Mouse (Mus musculus) left cerebral cortex, adult 9 months (tissue): ENCODE measurements around the gene Cox17.

Experiments used
- DNase-seq, 2 experiments: peaks; one replicate each; pipeline ENCODE4 v3.0.0; 2022; ENCODE audit warnings: low spot score in 2 of 2

The Cox17 gene

DNA sequence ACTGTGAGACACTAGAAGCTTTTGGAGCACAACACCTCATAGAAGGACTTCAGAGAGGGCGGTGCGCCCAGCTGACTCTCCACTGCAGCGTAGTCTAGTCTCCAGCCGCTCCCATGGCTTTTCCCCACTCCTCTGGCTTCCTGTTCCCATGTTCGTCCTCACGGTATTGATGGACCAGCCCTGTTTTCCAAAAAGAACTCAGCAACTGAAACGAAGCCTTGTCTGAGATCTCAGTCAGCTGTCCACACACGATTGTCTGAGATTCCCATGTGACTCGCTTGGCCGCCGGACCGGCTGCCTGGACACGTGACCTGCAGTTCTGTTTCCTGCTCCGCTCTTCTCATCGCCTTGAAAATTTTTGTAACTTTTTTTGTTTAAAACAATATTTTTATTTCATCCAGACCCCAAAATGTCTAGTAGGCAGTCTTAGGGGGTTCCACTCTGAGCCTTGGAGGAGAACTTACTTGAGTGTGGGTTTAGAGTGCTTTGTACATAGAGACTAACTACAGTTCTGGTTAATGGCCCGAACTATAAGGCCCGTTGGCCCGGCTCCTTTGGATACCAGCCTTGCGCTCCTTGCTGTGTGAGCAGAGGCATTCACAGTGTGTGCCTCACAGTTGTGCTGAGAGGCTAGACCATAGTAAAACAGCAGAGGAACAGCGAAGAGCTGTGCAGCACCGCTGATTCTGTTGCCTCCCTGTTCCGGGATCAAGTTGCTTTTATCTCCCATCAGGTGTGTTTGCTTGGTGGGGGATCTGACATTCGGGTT lies 45.5 kb downstream of the Cox17 start:
- DNase-seq = peak in 1 of 2 experiments; percentile 35

DNA sequence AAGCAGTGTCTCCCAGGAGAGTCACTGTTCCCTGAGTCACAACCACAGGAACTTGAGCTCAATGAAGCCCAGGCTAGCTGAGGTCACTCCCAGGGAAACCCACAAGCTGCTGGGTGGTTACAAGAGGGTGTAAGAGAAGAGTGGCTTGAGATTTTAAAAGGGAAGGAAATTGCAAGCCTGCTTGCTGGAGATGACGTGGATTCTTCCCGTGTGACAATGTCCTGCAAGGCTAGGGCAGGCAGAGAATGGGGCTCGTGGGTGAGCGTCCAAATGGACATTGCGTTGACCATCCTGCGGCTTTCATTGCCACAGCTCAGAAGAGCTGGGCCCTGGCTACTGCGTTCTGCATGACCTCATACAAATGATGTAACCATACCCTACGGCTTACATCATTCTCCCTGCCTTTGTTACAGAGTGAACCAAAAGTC lies 47.4 kb downstream of the Cox17 start:
- DNase-seq = no peak

DNA sequence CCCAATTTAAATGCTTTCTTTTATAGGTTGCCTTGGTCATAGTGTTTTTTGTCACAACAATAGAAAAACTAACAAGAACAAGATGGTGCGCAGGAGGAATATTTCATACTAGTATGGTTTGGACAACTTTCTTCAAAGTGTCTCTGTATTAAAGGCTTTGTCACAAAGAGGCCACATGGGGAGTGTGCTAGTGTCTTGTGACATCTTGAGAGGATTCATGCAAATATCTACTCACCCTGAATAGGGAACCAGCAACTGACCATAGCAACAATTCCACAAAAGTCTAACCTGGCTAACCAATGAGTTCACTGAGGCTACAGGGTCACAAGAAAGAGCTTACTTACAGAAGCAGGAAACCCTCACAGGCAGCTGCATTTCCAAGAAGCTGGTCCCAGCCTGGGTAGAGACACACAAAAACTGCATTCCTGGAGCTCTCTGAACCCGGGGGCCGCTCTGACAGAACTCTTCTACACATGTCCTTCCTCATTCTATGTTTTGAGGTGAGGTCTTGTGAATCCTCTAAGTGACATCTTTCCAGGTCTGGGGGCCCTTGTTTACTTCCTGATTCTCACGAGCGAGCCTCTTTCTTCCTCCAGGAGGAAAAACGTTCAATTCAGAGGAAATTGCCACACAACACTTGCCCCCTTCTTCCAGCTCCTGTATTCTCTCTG lies 48.4 kb downstream of the Cox17 start:
- DNase-seq = no peak

DNA sequence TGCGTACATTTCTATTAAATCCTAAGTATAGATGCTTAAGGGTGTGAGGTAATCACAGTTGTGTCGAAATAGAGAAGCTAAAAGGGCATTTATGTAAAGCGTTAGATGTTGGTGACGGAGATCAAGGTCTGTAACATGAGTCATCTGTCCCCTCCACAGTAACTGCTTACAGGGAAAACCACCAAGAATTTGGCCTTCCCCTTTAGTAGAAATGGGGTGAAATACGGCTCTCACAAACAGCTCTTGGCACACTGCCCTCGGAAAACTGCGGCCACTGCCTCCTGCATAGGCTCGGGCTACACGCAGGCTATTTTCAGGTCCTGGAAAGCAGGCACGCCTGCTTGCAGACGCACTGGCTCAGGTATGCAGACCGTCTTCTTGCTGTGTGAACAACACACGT lies 49.4 kb downstream of the Cox17 start:
- no peak for DNase-seq

DNA sequence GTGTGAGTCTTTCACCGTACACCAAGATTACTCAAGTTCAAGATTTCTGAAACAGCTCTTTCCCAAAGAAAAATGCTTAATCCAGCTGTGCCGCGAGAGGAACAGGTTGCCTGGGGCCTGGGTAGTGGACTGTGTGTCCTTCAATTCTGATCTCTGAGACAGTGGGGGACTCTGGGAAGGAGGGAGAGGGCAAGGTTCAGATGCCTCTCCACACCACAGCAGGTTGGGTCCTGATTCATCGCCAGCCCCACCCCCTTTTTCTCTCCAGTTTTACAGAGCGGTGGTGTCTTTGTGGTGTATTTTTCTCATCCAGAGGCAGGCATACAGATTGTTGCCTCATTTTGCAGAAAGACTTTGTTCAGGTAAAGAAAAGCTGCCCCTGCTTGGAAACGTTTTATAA lies 51.5 kb downstream of the Cox17 start:
- no peak for DNase-seq

DNA sequence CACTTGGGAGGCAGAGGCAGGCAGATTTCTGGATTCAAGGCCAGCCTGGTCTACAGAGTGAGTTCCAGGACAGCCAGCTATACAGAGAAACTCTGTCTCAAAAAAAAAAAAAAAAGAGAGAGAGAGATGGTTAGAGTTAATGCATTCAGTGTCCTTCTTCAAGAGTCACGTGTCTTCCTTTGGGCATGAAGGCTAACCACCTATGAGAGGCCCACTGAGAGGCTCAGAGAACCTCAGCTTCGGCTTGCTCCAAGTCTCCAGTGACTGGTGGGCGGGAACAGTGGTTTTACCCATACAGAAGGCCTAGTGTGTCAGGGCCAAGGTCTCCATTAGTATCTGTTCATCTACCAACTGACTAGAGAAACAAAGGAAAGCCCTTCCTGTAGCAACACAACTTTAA lies 52.3 kb downstream of the Cox17 start:
- no peak for DNase-seq

DNA sequence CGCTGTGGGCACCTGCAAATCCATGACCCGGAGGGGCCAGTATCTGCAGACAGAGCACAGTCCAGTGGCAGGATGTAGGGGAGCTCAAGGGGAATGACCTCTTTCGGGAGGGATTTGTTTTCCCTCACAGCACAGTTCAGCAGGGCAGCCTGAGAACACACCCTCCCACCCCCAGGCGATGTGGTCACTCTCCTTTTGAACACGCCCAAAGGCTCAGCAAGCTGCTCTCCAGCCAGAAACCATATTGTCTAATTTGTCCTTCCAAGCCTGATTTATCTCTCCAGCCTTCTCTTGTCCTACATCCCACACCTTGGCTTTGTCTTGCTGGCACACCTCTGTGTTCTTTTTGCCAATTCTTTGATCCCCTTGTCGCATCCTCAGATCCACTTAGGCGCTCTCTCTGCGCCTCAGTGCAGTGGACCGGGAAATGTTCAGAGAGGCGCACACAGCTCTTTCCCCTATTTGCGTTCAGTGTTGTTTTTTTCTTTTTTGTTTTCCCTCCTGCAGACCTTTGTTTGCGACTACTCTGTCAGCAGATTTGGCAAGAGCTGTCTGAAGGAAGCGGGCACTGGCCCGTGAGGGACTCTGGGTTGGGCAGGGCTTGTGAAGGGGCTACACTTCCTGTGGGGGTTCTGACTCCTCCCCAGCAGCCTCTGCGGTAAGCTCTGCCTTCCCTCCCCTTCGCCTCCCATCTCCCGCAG lies 52.9 kb downstream of the Cox17 start:
- DNase-seq = peak in 1 of 2 experiments; percentile 25

DNA sequence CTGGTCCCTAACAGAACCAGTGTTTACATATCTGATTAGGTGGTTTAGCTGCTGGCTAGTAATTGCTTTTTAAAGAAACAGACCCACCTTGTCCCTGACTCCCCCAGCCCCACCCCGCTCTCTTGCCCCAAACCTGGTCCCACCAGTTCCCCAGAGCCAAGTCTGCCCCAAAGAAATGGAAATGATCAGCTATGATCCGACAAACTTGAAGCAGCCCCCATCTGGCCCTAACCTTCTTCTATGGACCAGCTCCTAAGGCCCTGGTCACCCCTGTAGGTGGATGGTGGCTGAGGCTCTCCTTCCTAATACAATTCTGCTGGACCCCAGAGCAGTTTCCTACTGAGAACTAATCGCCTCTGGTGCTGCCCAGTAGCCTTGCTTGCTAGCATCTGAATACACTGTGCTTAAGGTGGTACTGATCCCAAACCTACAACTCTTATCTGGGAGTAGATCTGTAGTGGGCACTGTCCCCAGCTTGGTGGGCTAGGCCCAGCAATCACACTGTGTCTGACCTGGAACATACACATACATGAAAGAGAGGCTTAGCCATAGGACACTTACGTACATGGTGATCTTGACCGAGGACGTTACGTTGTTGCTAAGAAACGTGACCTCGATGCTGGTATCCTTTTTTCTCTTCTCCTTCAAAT lies 53.6 kb downstream of the Cox17 start:
- DNase-seq = no peak

DNA sequence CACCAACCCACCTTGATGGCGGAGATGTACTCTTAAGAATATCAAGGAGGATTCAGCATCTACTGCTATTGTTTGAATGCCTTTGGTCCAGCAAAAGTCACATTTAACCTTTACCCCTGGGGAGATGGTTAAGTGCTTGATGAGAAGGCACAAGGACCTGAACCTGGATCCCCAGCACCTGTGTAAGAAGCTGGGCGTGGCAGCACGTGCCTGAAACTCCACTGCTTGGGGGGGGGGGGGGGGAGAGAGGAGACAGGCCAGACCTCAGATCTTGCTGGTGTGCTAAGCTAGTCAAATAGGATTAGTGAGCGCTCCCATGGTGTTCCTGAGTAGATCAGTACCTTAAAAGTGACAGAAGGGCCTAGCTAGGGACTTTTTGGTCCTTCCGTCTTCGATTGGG lies 54.7 kb downstream of the Cox17 start:
- DNase-seq = no peak
